18 mouse cellular contexts compared by ENCODE assay signal in genomic region chr5:136052861-136053655, GRCm38 (mm10). TPM values are rescaled to one million over a fixed set of nuclear protein-coding genes. Genes with fewer than 3 reads are reported as not detected.
A peak's percentile ranks its signal among the peaks of the same experiment; 100 is the strongest.
DNase-seq lines count a peak whose midpoint lies in the region; ATAC-seq and TF ChIP-seq lines count a peak whose summit lies in the region.
"Had no signal": no experiment of that assay in that cellular context is flagged by ENCODE, and none has a peak within 500 bp of the region (broad histone marks: within the 10 kb centered on the region; RNA-seq: fewer than 3 reads in every experiment).

No protein-coding gene starts in this region.

- DNase-seq in lung, adult 18-20 months, result peak; percentile 41 to 68
- DNase-seq in lung, adult 2 months, result no peak
- DNase-seq in adipocyte (ENCODE audit: low spot score), result peak; percentile 54
- DNase-seq in kidney, postnatal 14 days, result peak; percentile 67
- no peak for DNase-seq in gastrocnemius, postnatal 14 days
- no peak for DNase-seq in right cerebral cortex, postnatal 25 days
- DNase-seq: cerebellum, adult 11 months; embryo, embryonic 11 days; gastrocnemius, postnatal 10 days; layer of hippocampus, postnatal 36 days; liver, embryonic 13.5 days; midbrain, embryonic 14.5 days; right cerebral cortex, postnatal 4 days had no signal

- H3K4me3 ChIP-seq in lung, adult 2 months (replicated peaks; ENCODE audit: extremely low read depth, low read depth, low read length), result no peak overlapping the region
- H3K4me3 ChIP-seq in stomach, embryonic 16.5 days (replicated peaks; ENCODE audit: low read length), result no peak overlapping the region
- H3K4me3 ChIP-seq in heart, embryonic 11.5 days (ENCODE audit: low read depth, low read length), result no peak overlapping the region
- H3K4me3 ChIP-seq: liver, embryonic 13.5 days; neural tube, embryonic 15.5 days had no signal

- H3K27me3 ChIP-seq in stomach, embryonic 16.5 days (ENCODE audit: control insufficient read depth, insufficient read depth, low read length), result no peaks in the 10 kb centered on the region
- no peaks in the 10 kb centered on the region for H3K27me3 ChIP-seq in heart, embryonic 11.5 days (ENCODE audit: control insufficient read depth, insufficient read depth, low read length)
- H3K27me3 ChIP-seq: neural tube, embryonic 15.5 days had no signal

- peak; percentile 45; the same call in 1 of the 2 replicates for ATAC-seq in stomach, embryonic 16.5 days (ENCODE audit: insufficient read depth, low FRiP score)
- no peak for ATAC-seq in heart, embryonic 11.5 days (replicated peaks; ENCODE audit: insufficient number of reproducible peaks, low FRiP score, low TSS enrichment)
- ATAC-seq: forebrain, embryonic 14.5 days had no signal

- TF ChIP-seq CTCF in lung, adult 2 months (IDR thresholded peaks at IDR 0.05; ENCODE audit: insufficient read depth, low read length), result no peak

- WGBS in lung, adult 2 months, result 68% methylated on average over 8 of the region's 8 CpGs
- 70% methylated on average over 8 of the region's 8 CpGs for WGBS in stomach, embryonic 16.5 days
- WGBS in heart, embryonic 11.5 days (ENCODE audit: insufficient replicate concordance), result 69% methylated on average over 8 of the region's 8 CpGs

- H3K27ac ChIP-seq in stomach, embryonic 16.5 days (ENCODE audit: low read length), result peak overlapping the region; percentile 77
- no peak overlapping the region for H3K27ac ChIP-seq in heart, embryonic 11.5 days (ENCODE audit: low read depth, low read length)
- H3K27ac ChIP-seq: liver, embryonic 13.5 days had no signal

- H3K36me3 ChIP-seq in stomach, embryonic 16.5 days (ENCODE audit: control insufficient read depth, insufficient read depth, low read length), result no peaks in the 10 kb centered on the region
- H3K36me3 ChIP-seq in heart, embryonic 11.5 days (ENCODE audit: control insufficient read depth, insufficient read depth, low read length), result no peaks in the 10 kb centered on the region
- H3K36me3 ChIP-seq: liver, embryonic 13.5 days; neural tube, embryonic 15.5 days had no signal

- TF ChIP-seq POLR2A in lung, adult 2 months (IDR thresholded peaks at IDR 0.05; ENCODE audit: borderline replicate concordance, extremely low read depth, low read depth, low read length), result no peak

- no peak overlapping the region for H3K4me2 ChIP-seq in stomach, embryonic 16.5 days (ENCODE audit: low read depth, low read length)
- no peak overlapping the region for H3K4me2 ChIP-seq in heart, embryonic 11.5 days
- H3K4me2 ChIP-seq: liver, embryonic 13.5 days; neural tube, embryonic 15.5 days had no signal

- H3K9ac ChIP-seq in stomach, embryonic 16.5 days (ENCODE audit: low read length), result no peak overlapping the region
- H3K9ac ChIP-seq in heart, embryonic 11.5 days (ENCODE audit: low read depth, low read length), result no peak overlapping the region
- H3K9ac ChIP-seq: liver, embryonic 13.5 days; neural tube, embryonic 15.5 days had no signal

- no peaks in the 10 kb centered on the region; the same call in 1 of the 2 replicates for H3K4me1 ChIP-seq in lung, adult 2 months (ENCODE audit: control insufficient read depth, insufficient read depth, low read length)
- peaks cover 20% of the 10 kb centered on the region for H3K4me1 ChIP-seq in stomach, embryonic 16.5 days (ENCODE audit: control insufficient read depth, insufficient read depth, low read length)
- peaks cover 12% of the 10 kb centered on the region for H3K4me1 ChIP-seq in heart, embryonic 11.5 days (ENCODE audit: control insufficient read depth, insufficient read depth, low read length)
- H3K4me1 ChIP-seq: liver, embryonic 13.5 days had no signal

- intact Hi-C loops in gastrocnemius, postnatal 14 days (cut with DNase I; ENCODE audit: low total_unique reads), result loop anchor here (10.0 kb wide), 1 partner anchor 158 kb away; no protein-coding TSS in a partner anchor

- no peaks in the 10 kb centered on the region for H3K9me3 ChIP-seq in stomach, embryonic 16.5 days (replicated peaks; ENCODE audit: control insufficient read depth, low read length)
- H3K9me3 ChIP-seq in heart, embryonic 11.5 days (replicated peaks; ENCODE audit: control insufficient read depth, low read length), result no peaks in the 10 kb centered on the region
- H3K9me3 ChIP-seq: liver, embryonic 13.5 days; neural tube, embryonic 15.5 days had no signal

RNA-seq across cellular contexts. Expression of gene Upk3bl, which starts 1.2 kb away (rescaled TPM):
- polyA plus RNA-seq in lung, adult 2 months (2012; rRNA removed), result 4.2 TPM in 1 of 2 replicates, not detected in the other
- 190 and 227 TPM in 2 replicates for polyA plus RNA-seq in stomach, embryonic 16.5 days (2015; fragmentation: Nextera tagmentation; extraction: Ambion mirVana)
- 0.37 TPM in 1 of 2 replicates, not detected in the other for polyA plus RNA-seq in heart, embryonic 11.5 days (2014; fragmentation: Nextera tagmentation; extraction: Ambion mirVana)
- total RNA-seq in gastrocnemius, postnatal 14 days (2021), result under 1 TPM in 1 of 2 experiments, not detected in 1; 0.27 TPM
- total RNA-seq: CH12.LX; gastrocnemius, postnatal 10 days; layer of hippocampus, postnatal 36 days had no signal
- polyA plus RNA-seq: forebrain, embryonic 14.5 days; midbrain, embryonic 14.5 days; neural tube, embryonic 15.5 days had no signal

RNA-seq across cellular contexts. Expression of gene Upk3b, which starts 14.8 kb away (rescaled TPM):
- polyA plus RNA-seq in lung, adult 2 months (2012; rRNA removed), result 62.7 and 76.3 TPM in 2 replicates
- polyA plus RNA-seq in stomach, embryonic 16.5 days (2015; fragmentation: Nextera tagmentation; extraction: Ambion mirVana), result 34.0 and 38.2 TPM in 2 replicates
- polyA plus RNA-seq in heart, embryonic 11.5 days (2014; fragmentation: Nextera tagmentation; extraction: Ambion mirVana), result 68.7 and 69.3 TPM in 2 replicates
- total RNA-seq in gastrocnemius, postnatal 14 days (2021), result not detected
- total RNA-seq: CH12.LX; layer of hippocampus, postnatal 36 days had no signal
- polyA plus RNA-seq: forebrain, embryonic 14.5 days; midbrain, embryonic 14.5 days had no signal

RNA-seq across cellular contexts. Expression of gene Rasa4, which starts 30.7 kb away (rescaled TPM):
- 11.8 and 16.1 TPM in 2 replicates for polyA plus RNA-seq in lung, adult 2 months (2012; rRNA removed)
- 9.6 and 9.7 TPM in 2 replicates for polyA plus RNA-seq in stomach, embryonic 16.5 days (2015; fragmentation: Nextera tagmentation; extraction: Ambion mirVana)
- 0.39 and 0.96 TPM in 2 replicates for polyA plus RNA-seq in heart, embryonic 11.5 days (2014; fragmentation: Nextera tagmentation; extraction: Ambion mirVana)
- total RNA-seq in gastrocnemius, postnatal 14 days (2021), result 10 to 100 TPM; 14.6 to 15.3 TPM

RNA-seq across cellular contexts. Expression of gene Dtx2, which starts 58.5 kb away (rescaled TPM):
- 23.9 and 29.9 TPM in 2 replicates for polyA plus RNA-seq in lung, adult 2 months (2012; rRNA removed)
- 23.7 and 24.5 TPM in 2 replicates for polyA plus RNA-seq in stomach, embryonic 16.5 days (2015; fragmentation: Nextera tagmentation; extraction: Ambion mirVana)
- 24.7 and 27.2 TPM in 2 replicates for polyA plus RNA-seq in heart, embryonic 11.5 days (2014; fragmentation: Nextera tagmentation; extraction: Ambion mirVana)
- 1 to 10 TPM; 6.7 to 7.5 TPM for total RNA-seq in gastrocnemius, postnatal 14 days (2021)

Comparison
In these comparisons a context has a peak if more than half of its experiments do, and no peak if none do; other contexts are left out.
1. DNase-seq: peak in lung, adult 18-20 months (2 of 2), adipocyte (single experiment) and kidney, postnatal 14 days (single experiment); none in lung, adult 2 months (single experiment), gastrocnemius, postnatal 14 days (single experiment) and right cerebral cortex, postnatal 25 days (single experiment).
2. RNA of gene Upk3bl, which starts 1.2 kb away (polyA plus RNA-seq): 190 to 227 TPM in stomach, embryonic 16.5 days; 4.2 TPM in lung, adult 2 months and 0.37 TPM in heart, embryonic 11.5 days; every median in the first group is over 10 times any median in the second.